In the genomic region with DNA sequence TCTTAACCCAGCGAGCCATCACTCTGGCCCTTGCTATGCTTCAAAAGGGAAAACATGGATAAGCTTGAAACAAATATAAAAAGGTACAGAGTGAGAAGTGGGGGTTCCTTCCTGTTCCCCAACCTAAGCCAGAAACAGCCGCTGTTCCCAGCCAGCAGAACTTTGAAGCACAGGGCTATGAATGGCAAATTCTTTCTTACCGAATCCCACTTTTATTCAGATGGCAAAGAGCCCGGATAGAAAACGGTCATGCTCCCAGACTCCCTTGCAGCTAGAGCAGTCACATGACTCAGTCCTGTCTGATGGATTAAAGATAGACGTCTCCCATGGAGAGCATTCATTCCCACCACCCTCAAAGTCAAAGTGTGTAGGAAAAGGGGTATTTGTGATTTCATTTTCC, we compare ENCODE assay signal across 24 mouse cellular contexts.
"Had no signal": no experiment of that assay in that cellular context is flagged by ENCODE, and none has a peak within 500 bp of the region (broad histone marks: within the 10 kb centered on the region; RNA-seq: fewer than 3 reads in every experiment).

No protein-coding gene starts in this region.

- H3K4me2 ChIP-seq: heart, embryonic 11.5 days; heart, embryonic 13.5 days; heart, embryonic 15.5 days; hindbrain, embryonic 13.5 days; intestine, embryonic 15.5 days; limb, embryonic 12.5 days; liver, embryonic 11.5 days; liver, embryonic 13.5 days had no signal

- ATAC-seq: hindbrain, embryonic 16.5 days; inflammation-experienced regulatory T-cells, adult 6 months; intestine, embryonic 15.5 days; intestine, postnatal 0 days had no signal

- H3K27me3 ChIP-seq: hindbrain, embryonic 13.5 days; intestine, embryonic 15.5 days had no signal

- H3K27ac ChIP-seq: heart, adult 2 months; heart, embryonic 13.5 days; heart, embryonic 15.5 days; hindbrain, embryonic 13.5 days; intestine, embryonic 15.5 days; limb, embryonic 10.5 days; limb, embryonic 12.5 days; liver, embryonic 13.5 days had no signal

- H3K9ac ChIP-seq: heart, embryonic 13.5 days; heart, embryonic 15.5 days; hindbrain, embryonic 13.5 days; intestine, embryonic 15.5 days; limb, embryonic 12.5 days; liver, embryonic 13.5 days had no signal

- H3K36me3 ChIP-seq: heart, embryonic 13.5 days; heart, embryonic 15.5 days; hindbrain, embryonic 13.5 days; intestine, embryonic 15.5 days; limb, embryonic 10.5 days; limb, embryonic 12.5 days; liver, embryonic 13.5 days had no signal

- H3K4me3 ChIP-seq: heart, adult 2 months; heart, embryonic 13.5 days; heart, embryonic 15.5 days; hindbrain, embryonic 13.5 days; intestine, embryonic 15.5 days; limb, embryonic 10.5 days; limb, embryonic 12.5 days; liver, embryonic 13.5 days had no signal

- H3K9me3 ChIP-seq: heart, embryonic 13.5 days; heart, embryonic 15.5 days; intestine, embryonic 15.5 days; limb, embryonic 10.5 days; liver, embryonic 13.5 days had no signal

- DNase-seq: gastrocnemius, postnatal 14 days; gastrocnemius, postnatal 36 days; heart, adult 11 months; heart, adult 2 months; heart, postnatal 14 days; heart, postnatal 36 days; kidney, adult 18-20 months; kidney, adult 8-10 months; kidney, postnatal 10 days; kidney, postnatal 25 days; kidney, postnatal 4 days; liver; liver, embryonic 13.5 days had no signal
